Mouse (Mus musculus): ENCODE results near the gene Fryl. TPM values are rescaled to one million over a fixed set of nuclear protein-coding genes. Genes with fewer than 3 reads are reported as not detected.

The Fryl gene
- 24.3 and 25.1 TPM in 2 replicates for polyA plus RNA-seq (2016; fragmentation: Nextera tagmentation; extraction: Ambion mirVana)

DNA sequence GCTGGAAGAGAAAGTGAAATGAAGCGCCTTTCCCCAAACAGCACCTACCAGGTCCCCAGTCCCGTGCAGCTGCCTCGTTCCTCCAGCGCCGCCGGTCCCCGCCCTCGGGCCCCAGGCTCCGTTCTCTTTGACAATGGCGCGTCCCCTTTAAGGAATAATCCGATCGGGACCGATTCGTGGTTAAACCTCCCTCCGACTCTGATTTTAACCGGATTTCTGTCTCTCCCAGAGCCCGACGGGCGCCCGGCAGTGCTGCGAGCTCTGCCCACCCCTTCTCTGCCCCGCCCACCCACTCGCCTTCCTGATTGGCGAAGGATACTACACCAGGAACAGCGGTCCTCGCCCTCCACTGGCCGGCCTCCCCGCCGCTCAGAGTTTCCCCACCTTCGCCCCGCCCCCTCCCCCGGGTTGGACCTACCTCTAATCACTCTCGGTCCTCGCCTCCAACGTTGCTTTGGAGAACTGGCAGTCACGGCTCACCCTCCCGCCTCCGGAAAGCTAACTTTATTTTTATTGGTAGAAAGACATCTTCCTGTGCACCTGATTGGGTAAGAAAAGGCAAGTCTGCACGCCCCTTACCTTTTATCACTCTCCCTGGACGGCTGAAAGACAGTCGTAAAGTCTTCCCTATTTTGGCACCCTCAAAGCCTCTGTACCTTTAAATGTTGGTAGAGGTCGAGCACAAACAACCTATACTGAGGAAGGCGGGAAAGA, at the start of gene Fryl:
TSS of gene Fryl (minus strand) at position 268 of the 714 bp plus-strand sequence.
- WGBS: under 1% methylated on average over 44 of the region's 44 CpGs
- no peaks in the 10 kb centered on the region for H3K36me3 ChIP-seq (replicated peaks)
- H3K9me3 ChIP-seq: no peaks in the 10 kb centered on the region
- H3K27ac ChIP-seq (replicated peaks): peak within 1 kb of the TSS; percentile 96
- H3K27me3 ChIP-seq (replicated peaks; ENCODE audit: low read depth, poor library complexity, severe bottlenecking): 0 out of 2 replicates have a peak, but pooled peaks cover 3% of the 10 kb centered on the region
- H3K4me3 ChIP-seq: peak within 1 kb of the TSS; percentile 81
- H3K4me1 ChIP-seq: peaks cover 25% of the 10 kb centered on the region
- peak; percentile 100 for DNase-seq (ENCODE audit: low spot score)

DNA sequence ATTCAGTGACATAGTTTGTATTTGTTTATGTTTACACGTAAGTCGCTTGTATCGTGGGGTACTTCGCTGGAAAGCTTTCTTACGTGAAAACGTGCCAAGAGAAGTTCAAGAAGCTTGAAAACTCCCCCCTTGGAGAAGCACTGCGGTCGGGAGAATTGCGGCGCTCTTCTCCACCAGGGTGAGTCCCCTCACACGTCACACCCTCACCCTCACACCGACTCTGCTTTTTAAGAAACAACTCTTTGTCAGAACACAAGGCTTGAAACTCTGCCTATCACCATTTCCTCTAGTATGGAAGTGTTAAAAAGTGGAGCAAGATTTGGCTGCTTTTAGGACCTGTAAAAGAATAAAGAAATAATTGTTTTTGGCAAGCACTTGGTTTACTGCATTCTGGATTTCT, 48.1 kb upstream of the Fryl start:
- WGBS: 90% methylated on average over 12 of the region's 12 CpGs

DNA sequence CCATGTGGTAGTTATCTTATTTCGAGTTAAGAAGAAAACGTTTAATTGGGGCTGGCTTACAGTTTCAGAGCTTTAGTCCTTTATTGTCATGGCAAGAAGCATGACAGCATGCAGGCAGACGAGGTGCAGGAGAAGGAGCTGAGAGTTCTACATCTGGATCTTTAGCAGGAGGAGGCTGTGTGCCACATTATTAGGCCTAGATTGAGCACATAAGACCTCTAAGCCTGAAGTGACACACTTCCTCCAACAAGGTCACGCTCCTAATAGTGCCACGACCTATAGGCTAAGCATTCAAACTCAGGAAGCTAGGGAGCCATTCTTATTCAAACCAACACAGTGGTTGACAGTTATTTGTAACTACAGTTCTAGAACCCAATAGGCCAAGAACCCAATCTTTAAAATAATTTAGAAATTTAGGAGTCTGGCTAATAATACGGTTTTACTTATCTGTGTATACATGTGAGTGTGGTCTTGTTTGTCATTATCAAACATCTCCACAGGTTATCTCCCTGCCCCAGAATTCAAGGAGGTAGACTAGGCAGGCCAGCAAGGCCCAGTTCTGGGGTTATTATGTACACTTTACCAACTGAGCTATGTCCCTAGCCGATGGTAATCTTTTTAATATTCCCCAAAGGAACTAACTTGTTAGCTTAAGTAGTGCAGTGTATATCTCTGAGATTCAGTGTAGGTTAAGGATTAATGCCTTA, 45.3 kb upstream of the Fryl start:
- WGBS: 88% methylated on average over 7 of the region's 7 CpGs
- H3K4me3 ChIP-seq: no peak overlapping the region
- no peak overlapping the region for H3K27ac ChIP-seq (replicated peaks)
- peaks cover 96% of the 10 kb centered on the region for H3K36me3 ChIP-seq (replicated peaks)
- DNase-seq (ENCODE audit: low spot score): no peak
- no peaks in the 10 kb centered on the region for H3K4me1 ChIP-seq
- no peaks in the 10 kb centered on the region for H3K9me3 ChIP-seq
- H3K27me3 ChIP-seq (replicated peaks; ENCODE audit: low read depth, poor library complexity, severe bottlenecking): no peaks in the 10 kb centered on the region

More for the DNA sequence above, 48.1 kb upstream of the Fryl start:
- no peaks in the 10 kb centered on the region for H3K9me3 ChIP-seq
- H3K4me1 ChIP-seq: no peaks in the 10 kb centered on the region
- H3K27me3 ChIP-seq (replicated peaks; ENCODE audit: low read depth, poor library complexity, severe bottlenecking): no peaks in the 10 kb centered on the region
- DNase-seq (ENCODE audit: low spot score): no peak
- H3K27ac ChIP-seq (replicated peaks): no peak overlapping the region
- peaks cover 98% of the 10 kb centered on the region for H3K36me3 ChIP-seq (replicated peaks)
- no peak overlapping the region for H3K4me3 ChIP-seq

- H3K4me3 ChIP-seq: no peak overlapping the region
- DNase-seq (ENCODE audit: low spot score): no peak
- peaks cover 61% of the 10 kb centered on the region for H3K36me3 ChIP-seq (replicated peaks)
- WGBS: 91% methylated on average over 4 of the region's 4 CpGs
- peaks cover 19% of the 10 kb centered on the region for H3K4me1 ChIP-seq
- no peaks in the 10 kb centered on the region for H3K9me3 ChIP-seq
- no peak overlapping the region for H3K27ac ChIP-seq (replicated peaks)
- H3K27me3 ChIP-seq (replicated peaks; ENCODE audit: low read depth, poor library complexity, severe bottlenecking): no peaks in the 10 kb centered on the region
Observed at GRCm38 (mm10) chr5:73295916-73296315, 39.5 kb upstream of the Fryl start.

GRCm38 (mm10) chr5:73295016-73295415, 38.6 kb upstream of the Fryl start:
- Histone ChIP-seq H3K27ac (replicated peaks) (no peak overlapping the region), H3K27me3 (replicated peaks; ENCODE audit: low read depth, poor library complexity, severe bottlenecking) (no peaks in the 10 kb centered on the region), H3K36me3 (replicated peaks) (peaks cover 53% of the 10 kb centered on the region), H3K9me3 (no peaks in the 10 kb centered on the region), H3K4me1 (peaks cover 19% of the 10 kb centered on the region), H3K4me3 (no peak overlapping the region)
- WGBS: 97% methylated on average over 7 of the region's 7 CpGs
- DNase-seq (ENCODE audit: low spot score): no peak

DNA sequence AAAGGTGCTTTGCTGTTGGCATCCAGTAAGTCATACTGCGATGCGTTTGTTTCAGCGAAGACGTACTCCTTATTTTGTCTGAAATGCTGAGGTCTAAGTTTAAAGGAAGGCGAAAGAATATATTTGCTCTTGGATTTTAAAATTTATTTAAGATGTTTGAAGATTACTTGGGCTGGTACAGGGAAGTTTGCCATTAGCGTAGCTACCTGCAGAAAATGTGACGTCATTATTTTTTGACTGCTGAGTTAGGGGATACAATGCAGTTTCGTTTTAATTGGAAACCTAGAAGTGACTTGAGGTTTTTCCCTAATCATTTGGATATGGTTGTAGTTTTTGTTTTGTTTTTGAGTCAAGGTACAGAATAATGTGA, 37.0 kb upstream of the Fryl start:
- no peak for DNase-seq (ENCODE audit: low spot score)
- Histone ChIP-seq H3K4me1 (peaks cover 19% of the 10 kb centered on the region), H3K4me3 (peak overlapping the region; percentile 98), H3K27ac (replicated peaks) (peak overlapping the region; percentile 96), H3K27me3 (replicated peaks; ENCODE audit: low read depth, poor library complexity, severe bottlenecking) (no peaks in the 10 kb centered on the region), H3K36me3 (replicated peaks) (peaks cover 40% of the 10 kb centered on the region), H3K9me3 (no peaks in the 10 kb centered on the region)
- 17% methylated on average over 8 of the region's 8 CpGs for WGBS

- Histone ChIP-seq H3K36me3 (replicated peaks) (peaks cover 34% of the 10 kb centered on the region), H3K27ac (replicated peaks) (peak within 1 kb of the TSS; percentile 96), H3K4me1 (peaks cover 19% of the 10 kb centered on the region), H3K27me3 (replicated peaks; ENCODE audit: low read depth, poor library complexity, severe bottlenecking) (no peaks in the 10 kb centered on the region), H3K9me3 (no peaks in the 10 kb centered on the region), H3K4me3 (peak within 1 kb of the TSS; percentile 98)
- DNase-seq (ENCODE audit: low spot score): peak; percentile 98
- WGBS: under 1% methylated on average over 58 of the region's 58 CpGs
Observed at GRCm38 (mm10) chr5:73292502-73293457, 36.4 kb upstream of the Fryl start, which contains the start of gene Ociad1. Gene Ociad1 (plus strand): TSS chr5:73292784.

DNA sequence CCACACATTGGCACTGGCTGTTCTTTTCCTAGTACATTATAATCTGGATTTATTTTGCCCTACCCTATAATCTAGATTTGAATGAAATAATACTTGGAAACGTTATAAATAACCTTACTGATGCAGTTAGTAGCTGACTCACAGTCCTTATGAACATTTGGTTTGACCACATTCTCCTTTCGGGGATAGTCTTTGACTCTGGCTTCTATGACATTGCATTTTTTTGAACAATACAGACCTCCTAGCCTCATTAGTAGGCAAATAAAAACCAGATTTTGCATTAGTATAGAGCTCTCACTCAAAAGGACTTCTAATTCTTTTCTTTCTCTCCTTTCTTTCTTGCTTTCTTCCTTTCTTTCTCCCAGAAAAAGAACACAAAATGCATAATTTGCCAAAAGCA, 33.5 kb upstream of the Fryl start:
- H3K4me1 ChIP-seq: peaks cover 16% of the 10 kb centered on the region
- WGBS: 68% methylated on average over 2 of the region's 2 CpGs
- no peak for DNase-seq (ENCODE audit: low spot score)
- no peaks in the 10 kb centered on the region for H3K27me3 ChIP-seq (replicated peaks; ENCODE audit: low read depth, poor library complexity, severe bottlenecking)
- peaks cover 5% of the 10 kb centered on the region for H3K36me3 ChIP-seq (replicated peaks)
- no peak overlapping the region for H3K4me3 ChIP-seq
- no peak overlapping the region for H3K27ac ChIP-seq (replicated peaks)
- no peaks in the 10 kb centered on the region for H3K9me3 ChIP-seq

DNA sequence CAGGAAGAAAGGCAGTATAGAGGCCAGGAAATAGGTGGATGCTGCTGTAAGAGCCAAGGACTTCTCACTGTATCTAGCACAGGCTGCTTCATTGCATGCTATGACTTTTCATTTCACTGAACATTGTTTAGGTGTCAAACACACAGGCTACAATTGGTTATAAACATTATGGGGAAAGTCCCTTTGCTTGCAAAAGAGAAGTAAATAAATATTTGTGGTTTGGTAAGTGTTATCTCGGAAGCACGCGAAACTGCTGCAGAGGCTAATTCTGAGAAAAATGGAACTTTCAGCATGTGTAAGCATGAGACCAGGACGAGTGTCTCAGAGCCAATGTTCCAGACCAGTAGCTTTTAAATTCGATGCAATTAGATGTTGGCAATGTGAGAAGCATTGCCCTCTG, 30.2 kb upstream of the Fryl start:
- DNase-seq (ENCODE audit: low spot score): no peak
- Histone ChIP-seq H3K27me3 (replicated peaks; ENCODE audit: low read depth, poor library complexity, severe bottlenecking) (no peaks in the 10 kb centered on the region), H3K9me3 (no peaks in the 10 kb centered on the region), H3K4me3 (no peak overlapping the region), H3K36me3 (replicated peaks) (no peaks in the 10 kb centered on the region), H3K27ac (replicated peaks) (no peak overlapping the region), H3K4me1 (no peaks in the 10 kb centered on the region)
- 88% methylated on average over 5 of the region's 5 CpGs for WGBS

DNA sequence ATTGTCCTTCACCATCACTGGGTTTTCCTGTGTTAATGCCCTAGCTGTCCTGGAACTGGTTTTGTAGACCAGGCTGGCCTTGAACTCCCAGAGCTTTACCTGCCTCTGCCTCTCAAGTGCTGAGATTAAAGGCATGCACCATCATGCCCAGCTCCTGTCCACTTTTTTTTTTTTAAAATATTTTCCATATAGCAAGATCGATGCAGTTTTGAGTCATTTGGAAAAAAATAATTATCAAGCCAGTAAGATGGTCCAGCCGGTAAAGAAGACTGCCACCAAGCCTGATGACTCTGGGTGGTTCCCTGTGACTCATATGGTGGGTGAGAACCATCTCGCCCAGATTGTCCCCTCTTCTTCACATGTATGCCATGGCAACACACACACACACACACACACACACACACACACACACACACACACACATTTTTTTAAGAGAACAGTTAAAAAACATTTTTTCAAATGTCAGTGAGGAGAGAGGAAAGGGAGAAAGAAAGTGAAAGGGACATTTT, 29.1 kb upstream of the Fryl start:
- Histone ChIP-seq H3K4me1 (no peaks in the 10 kb centered on the region), H3K27me3 (replicated peaks; ENCODE audit: low read depth, poor library complexity, severe bottlenecking) (no peaks in the 10 kb centered on the region), H3K27ac (replicated peaks) (no peak overlapping the region), H3K36me3 (replicated peaks) (no peaks in the 10 kb centered on the region), H3K9me3 (no peaks in the 10 kb centered on the region), H3K4me3 (no peak overlapping the region)
- 86% methylated on average over 3 of the region's 3 CpGs for WGBS
- no peak for DNase-seq (ENCODE audit: low spot score)

GRCm38 (mm10) chr5:73284046-73284445, 27.6 kb upstream of the Fryl start:
- no peaks in the 10 kb centered on the region for H3K9me3 ChIP-seq
- peaks cover 10% of the 10 kb centered on the region for H3K4me1 ChIP-seq
- H3K27ac ChIP-seq (replicated peaks): no peak overlapping the region
- H3K4me3 ChIP-seq: no peak overlapping the region
- H3K36me3 ChIP-seq (replicated peaks): no peaks in the 10 kb centered on the region
- no peak for DNase-seq (ENCODE audit: low spot score)
- H3K27me3 ChIP-seq (replicated peaks; ENCODE audit: low read depth, poor library complexity, severe bottlenecking): no peaks in the 10 kb centered on the region

DNA sequence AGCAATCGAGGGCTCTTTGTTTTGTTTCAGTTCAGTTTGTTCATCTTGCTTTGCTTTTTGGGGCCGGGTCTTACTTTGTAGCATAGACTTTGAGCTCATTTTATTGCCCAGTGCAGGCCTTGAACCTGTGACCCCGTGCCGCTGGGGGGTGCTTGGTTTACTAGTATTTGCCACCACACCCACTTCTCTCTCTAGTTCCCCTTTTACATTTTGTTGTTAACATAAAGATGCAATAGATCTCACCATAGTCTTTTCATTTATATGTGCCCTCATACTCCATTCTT, 24.1 kb upstream of the Fryl start:
- Histone ChIP-seq H3K9me3 (no peaks in the 10 kb centered on the region), H3K4me1 (peaks cover 12% of the 10 kb centered on the region), H3K27me3 (replicated peaks; ENCODE audit: low read depth, poor library complexity, severe bottlenecking) (no peaks in the 10 kb centered on the region), H3K4me3 (no peak overlapping the region), H3K27ac (replicated peaks) (no peak overlapping the region), H3K36me3 (replicated peaks) (no peaks in the 10 kb centered on the region)
- no peak for DNase-seq (ENCODE audit: low spot score)
- WGBS: 76% methylated on average over 4 of the region's 4 CpGs

Measured in embryonic facial prominence, embryonic 10.5 days (tissue).